ENCODE assay signal across 11 mouse cellular contexts in the genomic region with DNA sequence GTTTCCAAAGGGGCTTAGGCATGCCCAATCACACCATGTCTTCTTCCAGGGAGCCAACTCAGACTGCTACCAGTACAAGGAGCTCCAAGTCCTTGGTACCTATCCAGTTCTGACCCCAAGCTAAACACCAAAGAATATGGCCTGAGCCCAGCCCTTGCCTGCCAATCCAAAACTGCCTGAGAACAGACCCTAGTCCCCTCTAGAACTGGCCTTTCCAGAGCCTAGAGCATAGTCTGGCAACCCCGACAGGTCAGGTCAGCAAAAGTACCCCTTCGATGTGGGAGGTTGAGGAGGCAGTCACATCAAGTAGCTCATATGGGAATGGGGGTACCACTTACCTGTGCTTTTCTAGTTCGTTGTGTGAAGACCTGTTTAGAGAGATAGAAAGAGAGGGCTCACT. TPM values are rescaled to one million over a fixed set of nuclear protein-coding genes. Genes with fewer than 3 reads are reported as not detected.
DNase-seq lines count a peak whose midpoint lies in the region; ATAC-seq lines count a peak whose summit lies in the region.
"Had no signal": no experiment of that assay in that cellular context is flagged by ENCODE, and none has a peak within 500 bp of the region (broad histone marks: within the 10 kb centered on the region; RNA-seq: fewer than 3 reads in every experiment).

No protein-coding gene starts in this region.

- no peaks in the 10 kb centered on the region for H3K27me3 ChIP-seq in kidney, embryonic 15.5 days
- H3K27me3 ChIP-seq: intestine, embryonic 15.5 days had no signal

- H3K36me3 ChIP-seq in kidney, embryonic 15.5 days: peaks cover 48% of the 10 kb centered on the region

- DNase-seq in cerebellum, adult 18-20 months: peak; percentile 5 to 22
- no peak for DNase-seq in cerebellum, adult 8-10 months
- no peak for DNase-seq in kidney, adult 18-20 months
- DNase-seq in ovary, adult 18-20 months (ENCODE audit: low spot score): peak; percentile 1
- DNase-seq in ovary, postnatal 14 days (ENCODE audit: low spot score): no peak
- DNase-seq in heart, postnatal 4 days: peak; percentile 4
- DNase-seq: midbrain, embryonic 14.5 days had no signal

- no peak overlapping the region for H3K4me2 ChIP-seq in kidney, embryonic 15.5 days
- H3K4me2 ChIP-seq: forebrain, embryonic 12.5 days; intestine, embryonic 15.5 days had no signal

- H3K4me3 ChIP-seq in kidney, embryonic 15.5 days (replicated peaks): no peak overlapping the region
- H3K4me3 ChIP-seq: forebrain, embryonic 12.5 days; intestine, embryonic 15.5 days had no signal

- H3K27ac ChIP-seq in kidney, embryonic 15.5 days: 0 out of 2 replicates have a peak overlapping the region, but pooled peaks have one; percentile 7
- H3K27ac ChIP-seq: forebrain, embryonic 12.5 days; intestine, embryonic 15.5 days had no signal

- WGBS in kidney, embryonic 15.5 days: 95% methylated on average over 3 of the region's 3 CpGs

- no peak overlapping the region; the same call in 1 of the 2 replicates for H3K9ac ChIP-seq in kidney, embryonic 15.5 days
- H3K9ac ChIP-seq: forebrain, embryonic 12.5 days; intestine, embryonic 15.5 days had no signal

- ATAC-seq in kidney, embryonic 15.5 days (replicated peaks; ENCODE audit: low FRiP score): no peak
- no peak for ATAC-seq in megakaryocyte progenitor cell, adult 5-6 weeks (replicated peaks; ENCODE audit: poor library complexity)
- ATAC-seq: intestine, embryonic 15.5 days had no signal

- H3K4me1 ChIP-seq in kidney, embryonic 15.5 days: peaks cover 51% of the 10 kb centered on the region

- no peaks in the 10 kb centered on the region for H3K9me3 ChIP-seq in kidney, embryonic 15.5 days (replicated peaks)
- H3K9me3 ChIP-seq: forebrain, embryonic 12.5 days; intestine, embryonic 15.5 days had no signal

RNA-seq across cellular contexts. Expression of gene Mxd4, which starts 3.5 kb away (rescaled TPM):
- polyA plus RNA-seq in kidney, embryonic 15.5 days (2015; fragmentation: Nextera tagmentation; extraction: Ambion mirVana): 40.6 and 44.3 TPM in 2 replicates
- 10 to 100 TPM; 60.7 to 66.5 TPM for total RNA-seq in heart, postnatal 4 days (2021)
- 14.7 and 17.4 TPM in 2 replicates for total RNA-seq in megakaryocyte progenitor cell, adult 5-6 weeks (2015)
- 20.1 and 21.0 TPM in 2 replicates for total RNA-seq in megakaryocyte progenitor cell, adult 5-6 weeks (2017)

RNA-seq across cellular contexts. Expression of gene Haus3, which starts 14.6 kb away (rescaled TPM):
- polyA plus RNA-seq in kidney, embryonic 15.5 days (2015; fragmentation: Nextera tagmentation; extraction: Ambion mirVana): 37.8 and 46.1 TPM in 2 replicates
- total RNA-seq in heart, postnatal 4 days (2021): 10 to 100 TPM; 11.5 to 12.5 TPM
- 90.0 and 96.2 TPM in 2 replicates for total RNA-seq in megakaryocyte progenitor cell, adult 5-6 weeks (2015)
- 108 and 158 TPM in 2 replicates for total RNA-seq in megakaryocyte progenitor cell, adult 5-6 weeks (2017)

RNA-seq across cellular contexts. Expression of gene Poln, which starts 14.7 kb away (rescaled TPM):
- polyA plus RNA-seq in kidney, embryonic 15.5 days (2015; fragmentation: Nextera tagmentation; extraction: Ambion mirVana): 0.31 and 0.34 TPM in 2 replicates
- total RNA-seq in heart, postnatal 4 days (2021): under 1 TPM; 0.47 to 0.52 TPM
- total RNA-seq in megakaryocyte progenitor cell, adult 5-6 weeks (2015): 1.7 and 2.1 TPM in 2 replicates
- total RNA-seq in megakaryocyte progenitor cell, adult 5-6 weeks (2017): 1.2 and 2.5 TPM in 2 replicates

Comparison
In these comparisons a context has a peak if more than half of its experiments do, and no peak if none do; other contexts are left out.
1. DNase-seq: peak in cerebellum, adult 18-20 months (2 of 2), ovary, adult 18-20 months (single experiment) and heart, postnatal 4 days (single experiment); none in cerebellum, adult 8-10 months (single experiment), kidney, adult 18-20 months (single experiment) and ovary, postnatal 14 days (single experiment).
2. RNA of gene Haus3, which starts 14.6 kb away (total RNA-seq): 90.0 to 158 TPM in megakaryocyte progenitor cell, adult 5-6 weeks; 11.5 to 12.5 TPM in heart, postnatal 4 days; every median in the first group is over 4 times any median in the second.